8 mouse cellular contexts compared by ENCODE assay signal in genomic region chr17:6978287-6979248, GRCm38 (mm10). TPM values are rescaled to one million over a fixed set of nuclear protein-coding genes. Genes with fewer than 3 reads are reported as not detected.
A peak's percentile ranks its signal among the peaks of the same experiment; 100 is the strongest.
DNase-seq lines count a peak whose midpoint lies in the region; ATAC-seq and TF ChIP-seq lines count a peak whose summit lies in the region.
"Not testable (repeated sequence)": the region's sequence is repeated elsewhere in the genome, so short reads cannot be mapped to it uniquely, and the experiment has no call there.

Gm49721 (plus strand) TSS chr17:6978904.

- peak within 1 kb of the TSS; percentile 76 for H3K9ac ChIP-seq in limb, embryonic 13.5 days
- peak within 1 kb of the TSS; percentile 70 for H3K9ac ChIP-seq in midbrain, embryonic 13.5 days (replicated peaks)

- not testable (repeated sequence) for H3K27ac ChIP-seq in embryonic fibroblast, embryonic 13.5 days (ENCODE audit: insufficient read depth, low read length); limb, embryonic 13.5 days; midbrain, embryonic 13.5 days
- H3K27ac ChIP-seq in heart, embryonic 10.5 days: peak within 1 kb of the TSS; percentile 78
- H3K27ac ChIP-seq in small intestine, adult 2 months (ENCODE audit: insufficient read depth, low read depth, low read length): peak within 1 kb of the TSS; percentile 65; the same call in 1 of the 2 replicates

- peak within 1 kb of the TSS; percentile 61 for H3K4me2 ChIP-seq in limb, embryonic 13.5 days (replicated peaks)
- H3K4me2 ChIP-seq in midbrain, embryonic 13.5 days (replicated peaks): peak within 1 kb of the TSS; percentile 62

- H3K4me3 ChIP-seq in embryonic fibroblast, embryonic 13.5 days (ENCODE audit: insufficient read depth, low read length): peak within 1 kb of the TSS; percentile 71
- peak within 1 kb of the TSS; percentile 61 for H3K4me3 ChIP-seq in heart, embryonic 10.5 days
- H3K4me3 ChIP-seq in limb, embryonic 13.5 days: peak within 1 kb of the TSS; percentile 54
- H3K4me3 ChIP-seq in midbrain, embryonic 13.5 days (replicated peaks): peak within 1 kb of the TSS; percentile 50
- H3K4me3 ChIP-seq in small intestine, adult 2 months (ENCODE audit: low read depth, low read length): peak within 1 kb of the TSS; percentile 83

- not testable (repeated sequence) for H3K4me1 ChIP-seq in embryonic fibroblast, embryonic 13.5 days (ENCODE audit: control insufficient read depth, insufficient read depth, low read length); heart, embryonic 10.5 days; limb, embryonic 13.5 days; midbrain, embryonic 13.5 days (replicated peaks); small intestine, adult 2 months (ENCODE audit: control insufficient read depth, insufficient read depth, insufficient read length, low read length)

- WGBS in heart, embryonic 10.5 days: under 1% methylated on average over 55 of the region's 68 CpGs
- WGBS in limb, embryonic 13.5 days: 2% methylated on average over 43 of the region's 68 CpGs
- 1% methylated on average over 53 of the region's 68 CpGs for WGBS in midbrain, embryonic 13.5 days
- 2% methylated on average over 54 of the region's 68 CpGs for WGBS in small intestine, adult 2 months

- peak; percentile 15 for DNase-seq in 3T3-L1 (ENCODE audit: low read depth, low spot score)
- peak; percentile 78 to 79 for DNase-seq in adrenal gland, postnatal 36 days
- peak; percentile 74 for DNase-seq in heart, embryonic 10.5 days (ENCODE audit: low spot score)
- DNase-seq in kidney, adult 8-10 months: peak; percentile 80

- ATAC-seq in limb, embryonic 13.5 days (ENCODE audit: low FRiP score, low read depth): peak; percentile 97
- ATAC-seq in midbrain, embryonic 13.5 days: peak; percentile 98

- not testable (repeated sequence) for H3K9me3 ChIP-seq in heart, embryonic 10.5 days; limb, embryonic 13.5 days; midbrain, embryonic 13.5 days

- not testable (repeated sequence) for TF ChIP-seq CTCF in embryonic fibroblast, embryonic 13.5 days (IDR thresholded peaks at IDR 0.05; ENCODE audit: borderline replicate concordance, insufficient read depth, low read length); small intestine, adult 2 months (IDR thresholded peaks at IDR 0.05; ENCODE audit: extremely low read depth, insufficient read length, insufficient replicate concordance, low read depth, low read length)

- H3K27me3 ChIP-seq in heart, embryonic 10.5 days (ENCODE audit: insufficient read depth, poor library complexity, severe bottlenecking); limb, embryonic 13.5 days; midbrain, embryonic 13.5 days; small intestine, adult 2 months (ENCODE audit: control insufficient read depth, insufficient read depth, low read length): not testable (repeated sequence)

- not testable (repeated sequence) for H3K36me3 ChIP-seq in heart, embryonic 10.5 days; limb, embryonic 13.5 days; midbrain, embryonic 13.5 days; small intestine, adult 2 months (ENCODE audit: control insufficient read depth, insufficient read depth, low read length)

- peak; percentile 14; the same call in 1 of the 2 replicates for TF ChIP-seq POLR2A in embryonic fibroblast, embryonic 13.5 days (IDR thresholded peaks at IDR 0.05; ENCODE audit: low read depth, low read length)
- not testable (repeated sequence) for TF ChIP-seq POLR2A in small intestine, adult 2 months (IDR thresholded peaks at IDR 0.05; ENCODE audit: low read depth, low read length)

RNA-seq across cellular contexts. Expression of gene Gm49721, which starts in this region (rescaled TPM):
- under 1 TPM in 1 of 2 experiments, not detected in 1; 0.43 TPM for total RNA-seq in adrenal gland, postnatal 36 days (2021)
- polyA plus RNA-seq in embryonic fibroblast, embryonic 13.5 days (2011; ENCODE audit: insufficient read length, low read depth, missing spikeins): not detected in 2 replicates
- 0.10 and 0.16 TPM in 2 replicates for polyA plus RNA-seq in heart, embryonic 10.5 days (2016; fragmentation: Nextera tagmentation; extraction: Ambion mirVana)
- polyA plus RNA-seq in limb, embryonic 13.5 days (2015; fragmentation: Nextera tagmentation; extraction: Ambion mirVana): 0.23 and 0.32 TPM in 2 replicates
- polyA plus RNA-seq in midbrain, embryonic 13.5 days (2015; fragmentation: Nextera tagmentation; extraction: Ambion mirVana): 0.17 and 0.35 TPM in 2 replicates
- 0.63 TPM in 1 of 2 replicates, not detected in the other for polyA plus RNA-seq in small intestine, adult 2 months (2012; rRNA removed)

Comparison
In these comparisons a context has a peak if more than half of its experiments do, and no peak if none do; other contexts are left out.
1. Peak in DNase-seq in adrenal gland, postnatal 36 days; RNA of the gene not detected or under 1 TPM.
2. Peak in DNase-seq, H3K4me3 ChIP-seq and H3K27ac ChIP-seq in heart, embryonic 10.5 days; RNA of the gene not detected or under 1 TPM.
3. Peak in ATAC-seq, H3K4me3 ChIP-seq, H3K9ac ChIP-seq and H3K4me2 ChIP-seq in limb, embryonic 13.5 days; RNA of the gene not detected or under 1 TPM.
4. Peak in ATAC-seq, H3K4me3 ChIP-seq, H3K9ac ChIP-seq and H3K4me2 ChIP-seq in midbrain, embryonic 13.5 days; RNA of the gene not detected or under 1 TPM.
5. DNase-seq: peak in every context shown above with its lines; median percentile 80 in kidney, adult 8-10 months; 78 in adrenal gland, postnatal 36 days; 74 in heart, embryonic 10.5 days; 15 in 3T3-L1.